Mouse (Mus musculus): ENCODE measurements around the gene Pou3f1. TPM values are rescaled to one million over a fixed set of nuclear protein-coding genes. Genes with fewer than 3 reads are reported as not detected.

The Pou3f1 gene
- total and polyA plus RNA-seq, 2 experiments from 2014 or later, result 19.7 to 20.2 TPM

- no peaks in the 10 kb centered on the region for H3K27me3 ChIP-seq (ENCODE audit: insufficient read depth, low read length)
- H3K9ac ChIP-seq, result no peak overlapping the region
- ATAC-seq (no peak), DNase-seq (no peak)
- no peak overlapping the region for H3K4me3 ChIP-seq (ENCODE audit: low read depth, low read length)
- no peak overlapping the region for H3K4me2 ChIP-seq (ENCODE audit: low read depth)
- H3K27ac ChIP-seq (ENCODE audit: low read depth, low read length), result no peak overlapping the region
- H3K4me1 ChIP-seq (ENCODE audit: insufficient read depth), result no peaks in the 10 kb centered on the region
- H3K36me3 ChIP-seq (ENCODE audit: insufficient read depth), result no peaks in the 10 kb centered on the region
- WGBS, result 73% methylated on average over 4 of the region's 4 CpGs
- TF ChIP-seq CTCF (IDR thresholded peaks at IDR 0.05; ENCODE audit: low read depth), result no peak
- no peaks in the 10 kb centered on the region for H3K9me3 ChIP-seq (ENCODE audit: low read length)
Observed at GRCm38 (mm10) chr4:124631456-124631855, 25.2 kb upstream of the Pou3f1 start.

GRCm38 (mm10) chr4:124632856-124633255 lies 23.8 kb upstream of the Pou3f1 start:
- no peak overlapping the region for H3K4me3 ChIP-seq (ENCODE audit: low read depth, low read length)
- H3K9ac ChIP-seq, result no peak overlapping the region
- 72% methylated on average over 10 of the region's 10 CpGs for WGBS
- H3K36me3 ChIP-seq (ENCODE audit: insufficient read depth), result no peaks in the 10 kb centered on the region
- DNase-seq, result no peak
- no peaks in the 10 kb centered on the region for H3K27me3 ChIP-seq (ENCODE audit: insufficient read depth, low read length)
- ATAC-seq, result no peak
- no peaks in the 10 kb centered on the region for H3K9me3 ChIP-seq (ENCODE audit: low read length)
- H3K4me2 ChIP-seq (ENCODE audit: low read depth), result no peak overlapping the region
- H3K4me1 ChIP-seq (ENCODE audit: insufficient read depth), result no peaks in the 10 kb centered on the region
- TF ChIP-seq CTCF (IDR thresholded peaks at IDR 0.05; ENCODE audit: low read depth), result no peak
- H3K27ac ChIP-seq (ENCODE audit: low read depth, low read length), result no peak overlapping the region

GRCm38 (mm10) chr4:124633281-124633680 lies 23.3 kb upstream of the Pou3f1 start:
- Histone ChIP-seq H3K4me1 (ENCODE audit: insufficient read depth) (no peaks in the 10 kb centered on the region), H3K4me2 (ENCODE audit: low read depth) (no peak overlapping the region), H3K9me3 (ENCODE audit: low read length) (no peaks in the 10 kb centered on the region), H3K4me3 (ENCODE audit: low read depth, low read length) (no peak overlapping the region), H3K9ac (no peak overlapping the region), H3K27ac (ENCODE audit: low read depth, low read length) (no peak overlapping the region), H3K27me3 (ENCODE audit: insufficient read depth, low read length) (no peaks in the 10 kb centered on the region), H3K36me3 (ENCODE audit: insufficient read depth) (no peaks in the 10 kb centered on the region)
- no peak for DNase-seq
- 13% methylated on average over 9 of the region's 9 CpGs for WGBS
- no peak for ATAC-seq
- TF ChIP-seq CTCF (IDR thresholded peaks at IDR 0.05; ENCODE audit: low read depth), result no peak

- Histone ChIP-seq H3K9me3 (ENCODE audit: low read length) (no peaks in the 10 kb centered on the region), H3K4me2 (ENCODE audit: low read depth) (no peak overlapping the region), H3K27me3 (ENCODE audit: insufficient read depth, low read length) (no peaks in the 10 kb centered on the region), H3K4me1 (ENCODE audit: insufficient read depth) (no peaks in the 10 kb centered on the region), H3K4me3 (ENCODE audit: low read depth, low read length) (no peak overlapping the region), H3K9ac (no peak overlapping the region), H3K36me3 (ENCODE audit: insufficient read depth) (no peaks in the 10 kb centered on the region), H3K27ac (ENCODE audit: low read depth, low read length) (no peak overlapping the region)
- DNase-seq (no peak), ATAC-seq (no peak)
- no peak for TF ChIP-seq CTCF (IDR thresholded peaks at IDR 0.05; ENCODE audit: low read depth)
- WGBS, result 26% methylated on average over 12 of the region's 12 CpGs
Observed at GRCm38 (mm10) chr4:124639715-124640114, 16.9 kb upstream of the Pou3f1 start.

GRCm38 (mm10) chr4:124643859-124644258 lies 12.7 kb upstream of the Pou3f1 start:
- ATAC-seq (no peak), DNase-seq (no peak)
- no peak for TF ChIP-seq CTCF (IDR thresholded peaks at IDR 0.05; ENCODE audit: low read depth)
- H3K27ac ChIP-seq (ENCODE audit: low read depth, low read length), result no peak overlapping the region
- no peak overlapping the region for H3K9ac ChIP-seq
- no peak overlapping the region for H3K4me2 ChIP-seq (ENCODE audit: low read depth)
- WGBS, result 91% methylated on average over 9 of the region's 9 CpGs
- no peaks in the 10 kb centered on the region for H3K4me1 ChIP-seq (ENCODE audit: insufficient read depth)
- H3K27me3 ChIP-seq (ENCODE audit: insufficient read depth, low read length), result no peaks in the 10 kb centered on the region
- H3K9me3 ChIP-seq (ENCODE audit: low read length), result no peaks in the 10 kb centered on the region
- H3K4me3 ChIP-seq (ENCODE audit: low read depth, low read length), result no peak overlapping the region
- H3K36me3 ChIP-seq (ENCODE audit: insufficient read depth), result no peaks in the 10 kb centered on the region

- no peak overlapping the region for H3K27ac ChIP-seq (ENCODE audit: low read depth, low read length)
- no peaks in the 10 kb centered on the region for H3K27me3 ChIP-seq (ENCODE audit: insufficient read depth, low read length)
- ATAC-seq (no peak), DNase-seq (no peak)
- H3K4me2 ChIP-seq (ENCODE audit: low read depth), result no peak overlapping the region
- no peak overlapping the region for H3K9ac ChIP-seq
- H3K36me3 ChIP-seq (ENCODE audit: insufficient read depth), result no peaks in the 10 kb centered on the region
- H3K9me3 ChIP-seq (ENCODE audit: low read length), result no peaks in the 10 kb centered on the region
- WGBS, result 17% methylated on average over 3 of the region's 3 CpGs
- no peaks in the 10 kb centered on the region for H3K4me1 ChIP-seq (ENCODE audit: insufficient read depth)
- no peak for TF ChIP-seq CTCF (IDR thresholded peaks at IDR 0.05; ENCODE audit: low read depth)
- H3K4me3 ChIP-seq (ENCODE audit: low read depth, low read length), result no peak overlapping the region
Observed at GRCm38 (mm10) chr4:124644974-124645433, 11.6 kb upstream of the Pou3f1 start.

- no peak overlapping the region for H3K27ac ChIP-seq (ENCODE audit: low read depth, low read length)
- no peak for TF ChIP-seq CTCF (IDR thresholded peaks at IDR 0.05; ENCODE audit: low read depth)
- no peaks in the 10 kb centered on the region for H3K27me3 ChIP-seq (ENCODE audit: insufficient read depth, low read length)
- ATAC-seq, result no peak
- no peak for DNase-seq
- no peak overlapping the region for H3K4me3 ChIP-seq (ENCODE audit: low read depth, low read length)
- no peaks in the 10 kb centered on the region for H3K4me1 ChIP-seq (ENCODE audit: insufficient read depth)
- WGBS, result 32% methylated on average over 8 of the region's 8 CpGs
- H3K9me3 ChIP-seq (ENCODE audit: low read length), result no peaks in the 10 kb centered on the region
- H3K9ac ChIP-seq, result no peak overlapping the region
- no peak overlapping the region for H3K4me2 ChIP-seq (ENCODE audit: low read depth)
- no peaks in the 10 kb centered on the region for H3K36me3 ChIP-seq (ENCODE audit: insufficient read depth)
Observed at GRCm38 (mm10) chr4:124646591-124646990, 10.0 kb upstream of the Pou3f1 start.

GRCm38 (mm10) chr4:124647909-124648308 lies 8.7 kb upstream of the Pou3f1 start:
- DNase-seq (no peak), ATAC-seq (no peak)
- no peak overlapping the region for H3K4me2 ChIP-seq (ENCODE audit: low read depth)
- no peak overlapping the region for H3K4me3 ChIP-seq (ENCODE audit: low read depth, low read length)
- no peaks in the 10 kb centered on the region for H3K36me3 ChIP-seq (ENCODE audit: insufficient read depth)
- no peak overlapping the region for H3K27ac ChIP-seq (ENCODE audit: low read depth, low read length)
- no peaks in the 10 kb centered on the region for H3K9me3 ChIP-seq (ENCODE audit: low read length)
- H3K4me1 ChIP-seq (ENCODE audit: insufficient read depth), result no peaks in the 10 kb centered on the region
- no peak overlapping the region for H3K9ac ChIP-seq
- 34% methylated on average over 5 of the region's 5 CpGs for WGBS
- no peaks in the 10 kb centered on the region for H3K27me3 ChIP-seq (ENCODE audit: insufficient read depth, low read length)
- TF ChIP-seq CTCF (IDR thresholded peaks at IDR 0.05; ENCODE audit: low read depth), result no peak
